Comparison of ENCODE assay signal across 19 mouse cellular contexts in genomic region chr1:73793256-73793655, GRCm38 (mm10).
DNase-seq lines count a peak whose midpoint lies in the region; ATAC-seq and TF ChIP-seq lines count a peak whose summit lies in the region.
"Had no signal": no experiment of that assay in that cellular context is flagged by ENCODE, and none has a peak within 500 bp of the region (broad histone marks: within the 10 kb centered on the region; RNA-seq: fewer than 3 reads in every experiment).

No protein-coding gene starts in this region.

- no peak overlapping the region for H3K4me2 ChIP-seq in kidney, embryonic 15.5 days
- H3K4me2 ChIP-seq: forebrain, embryonic 13.5 days; hindbrain, embryonic 13.5 days had no signal

- 0 out of 2 replicates have a peak overlapping the region, but pooled peaks have one; percentile 25 for H3K27ac ChIP-seq in kidney, embryonic 15.5 days
- H3K27ac ChIP-seq in layer of hippocampus, adult 2 months: no peak overlapping the region
- H3K27ac ChIP-seq: embryonic facial prominence, embryonic 10.5 days; forebrain, embryonic 13.5 days; gastrocnemius, adult 2 months; heart, embryonic 10.5 days; hindbrain, embryonic 13.5 days had no signal

- no peak overlapping the region for H3K9ac ChIP-seq in kidney, embryonic 15.5 days
- H3K9ac ChIP-seq: forebrain, embryonic 13.5 days; hindbrain, embryonic 13.5 days had no signal

- TF ChIP-seq CTCF in layer of hippocampus, adult 2 months (conservative IDR thresholded peaks at IDR 0.05): no peak

- no peak for DNase-seq in kidney, adult 8-10 months
- DNase-seq in layer of hippocampus, adult 2 months (ENCODE audit: low spot score in 2 of 2): peak; percentile 19 to 29
- DNase-seq in layer of hippocampus, adult 9-10 months (ENCODE audit: low spot score): no peak
- peak; percentile 26 to 31 for DNase-seq in layer of hippocampus, adult 8-10 months (ENCODE audit: low spot score in 2 of 2)
- DNase-seq in layer of hippocampus, postnatal 36 days: peak; percentile 24 to 28
- no peak for DNase-seq in MN1 (ENCODE audit: low spot score)
- no peak for DNase-seq in left cerebral cortex, postnatal 4 days
- DNase-seq: adrenal gland, postnatal 14 days; cerebellum, adult 18-20 months; cerebellum, postnatal 10 days; gastrocnemius, adult 2 months; gastrocnemius, postnatal 25 days; heart, adult 18-20 months; heart, postnatal 10 days had no signal

- intact Hi-C loops in left cerebral cortex, postnatal 4 days (cut with DNase I): no loop called here

- no peaks in the 10 kb centered on the region for H3K9me3 ChIP-seq in kidney, embryonic 15.5 days (replicated peaks)
- H3K9me3 ChIP-seq: embryonic facial prominence, embryonic 10.5 days; forebrain, embryonic 13.5 days; heart, embryonic 10.5 days; hindbrain, embryonic 13.5 days had no signal

- peaks cover 5% of the 10 kb centered on the region; the same call in 1 of the 2 replicates for H3K4me1 ChIP-seq in kidney, embryonic 15.5 days
- H3K4me1 ChIP-seq: embryonic facial prominence, embryonic 10.5 days; forebrain, embryonic 13.5 days; heart, embryonic 10.5 days; hindbrain, embryonic 13.5 days had no signal

- no peaks in the 10 kb centered on the region for H3K27me3 ChIP-seq in kidney, embryonic 15.5 days
- H3K27me3 ChIP-seq: forebrain, embryonic 13.5 days; hindbrain, embryonic 13.5 days had no signal

- ATAC-seq in kidney, embryonic 15.5 days (replicated peaks; ENCODE audit: low FRiP score): no peak
- ATAC-seq: forebrain, embryonic 13.5 days had no signal

- 46% methylated on average over 3 of the region's 3 CpGs for WGBS in kidney, embryonic 15.5 days

- no peaks in the 10 kb centered on the region for H3K36me3 ChIP-seq in kidney, embryonic 15.5 days
- H3K36me3 ChIP-seq: embryonic facial prominence, embryonic 10.5 days; heart, embryonic 10.5 days; hindbrain, embryonic 13.5 days had no signal

- H3K4me3 ChIP-seq in kidney, embryonic 15.5 days (replicated peaks): no peak overlapping the region
- H3K4me3 ChIP-seq in layer of hippocampus, adult 2 months: no peak overlapping the region
- H3K4me3 ChIP-seq: embryonic facial prominence, embryonic 10.5 days; forebrain, embryonic 13.5 days; gastrocnemius, adult 2 months; heart, embryonic 10.5 days; hindbrain, embryonic 13.5 days had no signal

Comparison
In these comparisons a context has a peak if more than half of its experiments do, and no peak if none do; other contexts are left out.
1. DNase-seq: peak in layer of hippocampus, adult 2 months (2 of 2), layer of hippocampus, adult 8-10 months (2 of 2) and layer of hippocampus, postnatal 36 days (2 of 2); none in kidney, adult 8-10 months (0 of 2), layer of hippocampus, adult 9-10 months (single experiment), MN1 (single experiment) and left cerebral cortex, postnatal 4 days (single experiment).